Mouse (Mus musculus) embryonic facial prominence, embryonic 11.5 days (tissue): ENCODE data around the gene Gm28372. TPM values are rescaled to one million over a fixed set of nuclear protein-coding genes. Genes with fewer than 3 reads are reported as not detected.
A peak's percentile ranks its signal among the peaks of the same experiment; 100 is the strongest.

Source experiments
- ATAC-seq: fragments of 200-750 bp; cut with Nextera tagmentation; replicated peaks from 2 replicates; pipeline ENCODE4 v1.8.0; 2017; ENCODE audit warnings: low read depth; ENCODE audit not compliant: insufficient number of reproducible peaks, low FRiP score, low TSS enrichment
- DNase-seq: peaks from one replicate; pipeline ENCODE4 v3.0.0-alpha.2; 2015; ENCODE audit warnings: low spot score
- H3K27ac ChIP-seq: fragments of 300-500 bp; sonication (generic); replicated peaks from 2 replicates; pipeline ENCODE4 v1.5.1; 2014; ENCODE audit warnings: mild to moderate bottlenecking, low read depth, low read length, control low read depth
- H3K27me3 ChIP-seq: fragments of 300-500 bp; sonication (generic); 2 replicates; pipeline ENCODE4 v1.6.1; 2014; ENCODE audit warnings: mild to moderate bottlenecking, low read length, moderate library complexity, mixed read lengths; ENCODE audit not compliant: control insufficient read depth, insufficient read depth
- H3K36me3 ChIP-seq: fragments of 300-500 bp; sonication (generic); replicated peaks from 2 replicates; pipeline ENCODE4 v1.6.1; 2014; ENCODE audit warnings: low read depth, mild to moderate bottlenecking, low read length, moderate library complexity, mixed read lengths; ENCODE audit not compliant: control insufficient read depth, insufficient read depth
- H3K4me1 ChIP-seq: fragments of 300-500 bp; sonication (generic); 2 replicates; pipeline ENCODE4 v1.6.1; 2014; ENCODE audit warnings: low read length, mixed read lengths; ENCODE audit not compliant: control insufficient read depth, insufficient read depth
- H3K4me2 ChIP-seq: fragments of 300-500 bp; sonication (generic); 2 replicates; pipeline ENCODE4 v1.6.1; 2014; ENCODE audit warnings: low read depth, mild to moderate bottlenecking, control low read depth, low read length, moderate library complexity
- H3K4me3 ChIP-seq: fragments of 300-500 bp; sonication (generic); 2 replicates; pipeline ENCODE4 v1.5.1; 2014; ENCODE audit warnings: low read depth, low read length, control low read depth
- H3K9ac ChIP-seq: fragments of 300-500 bp; sonication (generic); replicated peaks from 2 replicates; pipeline ENCODE4 v1.6.1; 2014; ENCODE audit warnings: mild to moderate bottlenecking, control low read depth, low read length
- H3K9me3 ChIP-seq: fragments of 300-500 bp; sonication (generic); replicated peaks from 2 replicates; pipeline ENCODE4 v1.6.1; 2016; ENCODE audit warnings: mild to moderate bottlenecking, low read length, inconsistent platforms, mixed read lengths; ENCODE audit not compliant: control insufficient read depth
- WGBS: fragments of 180-500 bp; shearing (Covaris S2); extraction: QIAGEN DNeasy Blood & Tissue Kit; methylation state at CpG from one replicate; pipeline ENCODE4 v1.1.7; 2014; 5-methylcytosine and 5-hydroxymethylcytosine counted together
- polyA plus RNA-seq: library from polyadenylated mRNA; unstranded; fragments of >200 nt; fragmentation: Nextera tagmentation; extraction: Ambion mirVana; gene quantifications from 2 replicates; pipeline ENCODE4 v1.2.1, GENCODE M21; 2014

The Gm28372 gene
- polyA plus RNA-seq, 1 experiment from 2014 or later: not detected

- H3K4me2 ChIP-seq: peak within 1 kb of the TSS; percentile 86
- under 1% methylated on average over 46 of the region's 50 CpGs for WGBS
- no peaks in the 10 kb centered on the region for H3K27me3 ChIP-seq
- DNase-seq (peak; percentile 93), ATAC-seq (peak; percentile 94)
- peak within 1 kb of the TSS; percentile 83 for H3K9ac ChIP-seq
- peak within 1 kb of the TSS; percentile 92 for H3K4me3 ChIP-seq
- no peaks in the 10 kb centered on the region for H3K36me3 ChIP-seq
- H3K27ac ChIP-seq: peak within 1 kb of the TSS; percentile 62; the same call in 1 of the 2 replicates
- no peaks in the 10 kb centered on the region for H3K4me1 ChIP-seq
- H3K9me3 ChIP-seq: no peaks in the 10 kb centered on the region
Measured at GRCm38 (mm10) chr2:130449794-130450433, 44.9 kb downstream of the Gm28372 start, which contains the start of gene Ptpra. Gene Ptpra (plus strand): TSS chr2:130450278.

GRCm38 (mm10) chr2:130450434-130450796 is 45.4 kb downstream of the Gm28372 start:
- 2% methylated on average over 43 of the region's 47 CpGs for WGBS
- H3K36me3 ChIP-seq: no peaks in the 10 kb centered on the region
- no peaks in the 10 kb centered on the region for H3K27me3 ChIP-seq
- peak; percentile 59 for DNase-seq
- peak overlapping the region; percentile 62; the same call in 1 of the 2 replicates for H3K27ac ChIP-seq
- peak overlapping the region; percentile 86 for H3K4me2 ChIP-seq
- peak overlapping the region; percentile 83 for H3K9ac ChIP-seq
- H3K4me3 ChIP-seq: peak overlapping the region; percentile 92
- H3K9me3 ChIP-seq: no peaks in the 10 kb centered on the region
- H3K4me1 ChIP-seq: no peaks in the 10 kb centered on the region
- ATAC-seq: peak; percentile 76

GRCm38 (mm10) chr2:130451086-130451726 is 46.2 kb downstream of the Gm28372 start:
- Histone ChIP-seq H3K4me2 (peak overlapping the region; percentile 86), H3K9ac (peak overlapping the region; percentile 83), H3K4me3 (peak overlapping the region; percentile 92), H3K9me3 (no peaks in the 10 kb centered on the region), H3K36me3 (no peaks in the 10 kb centered on the region), H3K4me1 (no peaks in the 10 kb centered on the region), H3K27ac (no peak overlapping the region), H3K27me3 (no peaks in the 10 kb centered on the region)
- DNase-seq: no peak
- no peak for ATAC-seq
- WGBS: 80% methylated on average over 14 of the region's 14 CpGs

- ATAC-seq: no peak
- Histone ChIP-seq H3K9me3 (no peaks in the 10 kb centered on the region), H3K4me1 (no peaks in the 10 kb centered on the region), H3K27me3 (no peaks in the 10 kb centered on the region), H3K9ac (no peak overlapping the region), H3K4me3 (no peak overlapping the region), H3K36me3 (no peaks in the 10 kb centered on the region), H3K4me2 (no peak overlapping the region), H3K27ac (no peak overlapping the region)
- WGBS: 66% methylated on average over 3 of the region's 3 CpGs
- DNase-seq: no peak
Measured at GRCm38 (mm10) chr2:130451727-130452090, 46.7 kb downstream of the Gm28372 start.

- WGBS: 66% methylated on average over 2 of the region's 2 CpGs
- Histone ChIP-seq H3K4me3 (no peak overlapping the region), H3K9me3 (no peaks in the 10 kb centered on the region), H3K4me1 (no peaks in the 10 kb centered on the region), H3K9ac (no peak overlapping the region), H3K27me3 (no peaks in the 10 kb centered on the region), H3K4me2 (no peak overlapping the region), H3K36me3 (no peaks in the 10 kb centered on the region), H3K27ac (no peak overlapping the region)
- no peak for ATAC-seq
- DNase-seq: no peak
Measured at GRCm38 (mm10) chr2:130452266-130452665, 47.2 kb downstream of the Gm28372 start.

GRCm38 (mm10) chr2:130453421-130453820 is 48.4 kb downstream of the Gm28372 start:
- H3K4me1 ChIP-seq: no peaks in the 10 kb centered on the region
- ATAC-seq: no peak
- no peaks in the 10 kb centered on the region for H3K27me3 ChIP-seq
- WGBS: 82% methylated on average over 6 of the region's 6 CpGs
- no peaks in the 10 kb centered on the region for H3K36me3 ChIP-seq
- no peak overlapping the region for H3K4me2 ChIP-seq
- H3K9me3 ChIP-seq: no peaks in the 10 kb centered on the region
- no peak overlapping the region for H3K27ac ChIP-seq
- no peak overlapping the region for H3K9ac ChIP-seq
- no peak for DNase-seq
- H3K4me3 ChIP-seq: no peak overlapping the region

- no peaks in the 10 kb centered on the region for H3K4me1 ChIP-seq
- no peaks in the 10 kb centered on the region for H3K27me3 ChIP-seq
- no peak overlapping the region for H3K4me2 ChIP-seq
- H3K4me3 ChIP-seq: no peak overlapping the region
- ATAC-seq (no peak), DNase-seq (no peak)
- no peaks in the 10 kb centered on the region for H3K9me3 ChIP-seq
- WGBS: 86% methylated on average over 6 of the region's 6 CpGs
- H3K36me3 ChIP-seq: no peaks in the 10 kb centered on the region
- no peak overlapping the region for H3K27ac ChIP-seq
- no peak overlapping the region for H3K9ac ChIP-seq
Measured at GRCm38 (mm10) chr2:130454748-130455370, 49.8 kb downstream of the Gm28372 start.
